Mouse (Mus musculus) adrenal gland, postnatal 25 days (tissue): Measurements from ENCODE around the gene Atp6v0c. TPM values are rescaled to one million over a fixed set of nuclear protein-coding genes. Genes with fewer than 3 reads are reported as not detected.

Experiments
- total RNA-seq: library from RNA; stranded (reverse); gene quantifications from 2 replicates; pipeline ENCODE4 v1.2.3, GENCODE M21; 2021

The Atp6v0c gene
- total RNA-seq, 1 experiment from 2014 or later: 412 TPM

Other genes starting within 250 kb of the Atp6v0c start
- gene Sbp, start 228.0 kb downstream of the Atp6v0c start, total RNA-seq: not detected in 2 replicates
- not detected in 2 replicates for gene Sbpl, start 214.4 kb downstream of the Atp6v0c start, total RNA-seq
- 0.36 TPM in 1 of 2 replicates, not detected in the other for gene Prss30, start 189.1 kb downstream of the Atp6v0c start, total RNA-seq
- gene Prss22, start 171.6 kb downstream of the Atp6v0c start, total RNA-seq: not detected in 2 replicates
- gene Prss27, start 131.6 kb downstream of the Atp6v0c start, total RNA-seq: 0.43 TPM in 1 of 2 replicates, not detected in the other
- gene Kctd5, start 96.2 kb downstream of the Atp6v0c start, total RNA-seq: 15.4 and 17.2 TPM in 2 replicates
- 52.0 and 57.2 TPM in 2 replicates for gene Pdpk1, start 18.8 kb downstream of the Atp6v0c start, total RNA-seq
- gene Amdhd2, start 5.9 kb downstream of the Atp6v0c start, total RNA-seq: 38.1 and 45.6 TPM in 2 replicates
- 13.8 and 22.4 TPM in 2 replicates for gene Tbc1d24, start 35.9 kb upstream of the Atp6v0c start, total RNA-seq
- gene Ntn3, start 39.8 kb upstream of the Atp6v0c start, total RNA-seq: 2.0 and 2.5 TPM in 2 replicates
- gene Tedc2, start 51.1 kb upstream of the Atp6v0c start, total RNA-seq: 8.9 and 10.1 TPM in 2 replicates
- 8.3 and 9.6 TPM in 2 replicates for gene Ccnf, start 81.8 kb upstream of the Atp6v0c start, total RNA-seq
- 0.12 TPM in 1 of 2 replicates, not detected in the other for gene Abca17, start 181.4 kb upstream of the Atp6v0c start, total RNA-seq
- gene Abca3, start 182.2 kb upstream of the Atp6v0c start, total RNA-seq: 23.8 and 28.1 TPM in 2 replicates
- 72.0 and 76.1 TPM in 2 replicates for gene Rnps1, start 244.9 kb upstream of the Atp6v0c start, total RNA-seq